Mouse (Mus musculus): Measurements from ENCODE around the gene Fchsd2. TPM values are rescaled to one million over a fixed set of nuclear protein-coding genes. Genes with fewer than 3 reads are reported as not detected.

Gene Fchsd2
- polyA plus RNA-seq, 1 experiment from 2014 or later: 33.2 TPM

DNA sequence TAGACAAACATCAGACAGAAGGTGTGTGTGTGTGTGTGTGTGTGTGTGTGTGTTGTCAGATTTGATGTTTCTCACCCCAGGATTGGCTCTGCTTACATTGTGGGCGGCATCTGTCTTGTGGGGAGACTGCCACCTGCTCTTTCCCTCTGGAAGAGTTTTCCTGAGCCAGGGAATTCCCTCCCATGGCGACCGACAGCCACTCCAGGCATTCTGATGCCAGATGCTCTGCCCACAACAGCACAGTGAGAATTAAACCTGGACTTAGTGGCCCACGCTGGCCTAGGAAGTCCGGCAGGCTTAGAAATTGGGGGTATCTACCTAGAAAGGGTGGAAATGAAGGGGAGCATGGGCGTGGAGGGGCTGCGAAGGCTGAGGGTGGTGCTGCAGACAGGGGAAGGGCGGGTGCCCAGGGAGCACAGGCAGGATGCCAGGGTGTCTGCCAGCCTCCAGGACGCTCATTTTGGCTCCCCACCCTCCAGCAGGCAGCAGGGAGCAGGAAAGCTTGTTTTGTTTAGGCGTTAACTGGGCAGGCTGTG lies 8.6 kb downstream of the Fchsd2 start:
- Histone ChIP-seq H3K36me3 (ENCODE audit: control insufficient read depth, insufficient read depth, low read length) (no peaks in the 10 kb centered on the region), H3K4me3 (ENCODE audit: low read depth, low read length) (no peak overlapping the region), H3K4me2 (ENCODE audit: low read depth, low read length, severe bottlenecking) (no peak overlapping the region), H3K9ac (ENCODE audit: low read length) (no peak overlapping the region), H3K27me3 (ENCODE audit: control insufficient read depth, insufficient read depth, low read length) (no peaks in the 10 kb centered on the region), H3K4me1 (replicated peaks; ENCODE audit: control insufficient read depth, insufficient read depth, low read length) (no peaks in the 10 kb centered on the region), H3K9me3 (ENCODE audit: control insufficient read depth, low read length) (no peaks in the 10 kb centered on the region), H3K27ac (ENCODE audit: low read depth, low read length) (no peak overlapping the region)
- no peak for ATAC-seq (replicated peaks; ENCODE audit: low FRiP score)
- DNase-seq (ENCODE audit: low spot score): no peak
- 61% methylated on average over 10 of the region's 10 CpGs for WGBS

DNA sequence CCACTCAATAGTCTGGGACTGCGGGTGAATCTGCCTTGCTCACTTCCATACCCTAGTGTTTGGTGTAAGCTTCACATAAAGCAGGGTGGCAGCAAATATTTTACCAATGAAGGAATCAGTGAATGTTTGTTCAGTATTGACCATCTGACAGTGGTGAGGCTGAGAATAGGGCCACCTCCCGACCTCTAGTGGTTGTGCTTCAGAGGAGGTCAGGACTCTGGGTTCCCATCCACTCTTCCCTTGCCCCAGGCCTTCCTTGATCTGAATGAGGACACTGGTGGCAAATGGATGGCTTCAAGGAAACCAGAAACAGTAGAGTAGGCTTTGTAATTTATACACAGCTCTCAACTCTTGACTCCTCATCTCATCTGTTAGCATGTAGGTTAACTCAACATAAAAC lies 14.0 kb downstream of the Fchsd2 start:
- Histone ChIP-seq H3K27ac (ENCODE audit: low read depth, low read length) (no peak overlapping the region), H3K4me3 (ENCODE audit: low read depth, low read length) (no peak overlapping the region), H3K4me1 (replicated peaks; ENCODE audit: control insufficient read depth, insufficient read depth, low read length) (peaks cover 7% of the 10 kb centered on the region; the same call in 1 of the 2 replicates), H3K27me3 (ENCODE audit: control insufficient read depth, insufficient read depth, low read length) (no peaks in the 10 kb centered on the region), H3K36me3 (ENCODE audit: control insufficient read depth, insufficient read depth, low read length) (peaks cover 3% of the 10 kb centered on the region; the same call in 1 of the 2 replicates), H3K4me2 (ENCODE audit: low read depth, low read length, severe bottlenecking) (no peak overlapping the region), H3K9me3 (ENCODE audit: control insufficient read depth, low read length) (no peaks in the 10 kb centered on the region), H3K9ac (ENCODE audit: low read length) (no peak overlapping the region)
- 60% methylated on average over 2 of the region's 2 CpGs for WGBS
- ATAC-seq (replicated peaks; ENCODE audit: low FRiP score): no peak
- no peak for DNase-seq (ENCODE audit: low spot score)

DNA sequence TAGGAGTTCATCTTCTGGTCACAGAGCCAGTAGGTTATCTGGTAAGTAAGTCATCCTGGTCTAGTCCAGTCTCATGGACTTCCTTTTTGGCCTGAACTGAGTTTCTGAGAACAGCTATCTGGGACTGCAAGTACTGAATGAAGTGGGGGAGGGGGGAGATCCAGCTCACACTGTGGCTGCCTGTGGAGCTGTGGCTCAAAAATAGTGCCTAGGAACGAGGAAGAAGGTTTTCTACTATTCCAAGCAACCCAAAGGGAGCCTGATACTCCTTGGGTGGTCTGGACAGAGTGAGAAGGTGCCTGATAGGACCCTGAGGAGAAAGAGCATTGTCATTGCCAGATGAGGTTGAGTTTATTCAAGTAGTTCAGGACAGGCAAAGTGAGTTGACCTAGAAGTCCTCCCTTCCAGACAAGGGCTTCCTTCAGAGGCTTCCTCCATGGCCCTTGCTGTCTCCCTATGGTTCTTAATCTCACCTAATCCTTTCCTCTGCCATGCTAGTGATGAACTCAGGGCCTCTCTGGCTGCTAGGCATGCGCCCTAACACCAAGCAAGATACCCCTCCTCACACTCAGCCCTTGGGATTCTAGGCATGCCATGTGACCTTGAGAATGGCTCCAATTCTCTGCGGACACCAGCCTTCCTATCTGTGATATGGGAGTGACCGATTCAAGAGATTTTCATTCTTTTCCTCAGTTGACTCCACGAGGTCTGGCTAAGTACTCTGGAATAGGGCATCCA lies 14.6 kb downstream of the Fchsd2 start:
- Histone ChIP-seq H3K4me1 (replicated peaks; ENCODE audit: control insufficient read depth, insufficient read depth, low read length) (peaks cover 7% of the 10 kb centered on the region; the same call in 1 of the 2 replicates), H3K27me3 (ENCODE audit: control insufficient read depth, insufficient read depth, low read length) (no peaks in the 10 kb centered on the region), H3K27ac (ENCODE audit: low read depth, low read length) (peak overlapping the region; percentile 98; the same call in 1 of the 2 replicates), H3K9me3 (ENCODE audit: control insufficient read depth, low read length) (no peaks in the 10 kb centered on the region), H3K9ac (ENCODE audit: low read length) (peak overlapping the region; percentile 93), H3K36me3 (ENCODE audit: control insufficient read depth, insufficient read depth, low read length) (peaks cover 3% of the 10 kb centered on the region; the same call in 1 of the 2 replicates), H3K4me2 (ENCODE audit: low read depth, low read length, severe bottlenecking) (peak overlapping the region; percentile 87), H3K4me3 (ENCODE audit: low read depth, low read length) (peak overlapping the region; percentile 88)
- no peak for DNase-seq (ENCODE audit: low spot score)
- ATAC-seq (replicated peaks; ENCODE audit: low FRiP score): peak; percentile 4
- 26% methylated on average over 5 of the region's 5 CpGs for WGBS

DNA sequence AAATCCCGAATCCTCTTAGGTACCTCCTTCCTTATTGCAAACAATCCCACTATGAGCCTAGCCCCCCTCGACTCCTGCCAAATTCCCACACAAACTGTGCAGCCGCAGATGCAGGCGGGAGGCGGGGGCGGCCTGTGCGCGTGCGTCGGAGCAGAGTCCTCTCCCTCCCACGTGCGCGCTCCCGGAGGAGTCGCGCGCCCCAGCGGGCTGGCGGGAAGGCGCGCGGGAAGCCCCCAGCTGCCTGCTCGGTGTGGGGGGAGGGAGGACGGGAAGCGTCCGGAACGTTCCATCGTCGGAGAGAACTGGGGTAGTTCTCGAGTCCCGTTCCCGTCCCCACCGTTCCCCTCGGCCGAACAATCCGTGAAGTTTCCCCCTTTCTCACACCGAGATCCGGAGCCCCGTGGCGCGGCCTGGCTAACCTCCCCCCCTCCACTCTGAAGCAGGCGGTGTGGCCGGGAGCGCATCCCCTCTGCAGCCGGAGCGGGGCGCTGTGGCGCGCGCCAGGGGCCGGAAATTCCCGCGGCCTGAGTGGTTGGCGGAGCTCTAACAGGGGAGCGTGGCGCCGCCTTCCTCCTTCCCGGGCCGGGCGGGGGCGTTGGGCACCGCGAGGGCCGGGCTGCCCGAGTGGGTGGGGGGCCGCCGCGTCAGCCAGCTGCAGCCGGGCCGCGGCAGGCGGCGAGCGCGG lies 15.4 kb downstream of the Fchsd2 start:
- Histone ChIP-seq H3K27me3 (ENCODE audit: control insufficient read depth, insufficient read depth, low read length) (no peaks in the 10 kb centered on the region), H3K27ac (ENCODE audit: low read depth, low read length) (peak overlapping the region; percentile 98), H3K9me3 (ENCODE audit: control insufficient read depth, low read length) (no peaks in the 10 kb centered on the region), H3K4me1 (replicated peaks; ENCODE audit: control insufficient read depth, insufficient read depth, low read length) (peaks cover 7% of the 10 kb centered on the region; the same call in 1 of the 2 replicates), H3K9ac (ENCODE audit: low read length) (peak overlapping the region; percentile 93), H3K36me3 (ENCODE audit: control insufficient read depth, insufficient read depth, low read length) (peaks cover 3% of the 10 kb centered on the region; the same call in 1 of the 2 replicates), H3K4me2 (ENCODE audit: low read depth, low read length, severe bottlenecking) (peak overlapping the region; percentile 87), H3K4me3 (ENCODE audit: low read depth, low read length) (peak overlapping the region; percentile 88)
- under 1% methylated on average over 65 of the region's 75 CpGs for WGBS
- ATAC-seq (replicated peaks; ENCODE audit: low FRiP score) (peak; percentile 96), DNase-seq (ENCODE audit: low spot score) (peak; percentile 100)

DNA sequence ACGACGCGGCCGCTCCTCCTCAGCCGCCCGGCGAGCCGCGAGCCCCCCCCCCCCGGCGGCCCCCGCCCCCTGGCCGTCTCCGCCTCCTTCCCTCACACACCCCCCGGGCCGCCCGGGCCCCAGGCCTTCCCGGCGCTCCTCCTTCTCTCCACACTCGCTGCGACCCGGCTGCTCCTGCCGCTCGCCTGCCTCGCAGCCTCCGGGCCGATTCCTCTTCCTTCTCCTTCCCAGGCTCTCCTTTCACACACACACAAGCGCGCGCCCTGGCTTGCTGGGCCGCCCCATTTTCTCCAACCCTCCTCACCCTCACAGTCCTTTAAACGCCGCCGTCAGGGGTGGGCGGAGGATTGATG lies 16.0 kb downstream of the Fchsd2 start:
- no peak for DNase-seq (ENCODE audit: low spot score)

DNA sequence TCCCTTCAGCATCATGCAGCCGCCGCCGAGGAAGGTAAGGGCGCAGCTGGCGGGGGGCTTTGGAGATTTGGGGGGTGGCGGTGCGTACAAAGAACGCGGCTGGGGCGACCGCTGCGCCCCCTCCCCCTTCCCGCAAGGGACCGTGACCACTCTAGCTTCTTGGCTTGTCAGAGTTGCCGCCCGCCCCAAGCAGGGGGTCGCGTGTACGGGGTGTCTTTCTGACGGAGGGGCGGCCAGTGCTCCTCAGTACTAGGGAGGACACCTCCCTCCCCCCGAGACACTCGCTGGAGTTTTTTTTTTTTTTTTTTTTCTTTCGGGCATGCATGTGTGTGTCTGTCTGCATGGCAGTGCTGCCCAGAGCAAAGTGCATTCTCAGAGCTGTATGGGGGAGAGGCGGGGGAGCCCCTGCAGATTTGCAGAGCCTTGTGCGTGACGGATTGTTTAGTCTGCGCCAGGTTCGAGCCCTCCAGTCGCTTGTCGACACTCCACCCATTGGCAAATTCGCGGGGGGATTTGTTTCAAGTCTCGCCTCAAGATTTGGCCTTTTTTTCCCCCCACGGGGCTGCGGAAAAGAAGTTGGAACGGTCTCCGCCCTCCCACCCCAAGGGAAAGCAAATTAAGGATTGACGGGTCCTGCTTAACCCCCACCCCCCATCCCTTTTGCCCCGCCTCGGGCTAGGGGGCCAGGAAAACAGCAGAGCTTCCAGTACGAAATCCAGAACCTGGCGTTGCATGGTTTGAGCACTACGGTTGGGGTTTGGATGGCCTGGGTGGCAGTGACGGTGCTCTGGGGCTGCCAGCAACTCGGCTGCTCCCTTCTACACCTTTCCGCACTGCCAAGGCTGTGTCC lies 16.6 kb downstream of the Fchsd2 start:
- Histone ChIP-seq H3K9me3 (ENCODE audit: control insufficient read depth, low read length) (no peaks in the 10 kb centered on the region), H3K27me3 (ENCODE audit: control insufficient read depth, insufficient read depth, low read length) (no peaks in the 10 kb centered on the region), H3K9ac (ENCODE audit: low read length) (peak overlapping the region; percentile 93), H3K4me3 (ENCODE audit: low read depth, low read length) (peak overlapping the region; percentile 88), H3K4me2 (ENCODE audit: low read depth, low read length, severe bottlenecking) (peak overlapping the region; percentile 87), H3K36me3 (ENCODE audit: control insufficient read depth, insufficient read depth, low read length) (peaks cover 6% of the 10 kb centered on the region), H3K4me1 (replicated peaks; ENCODE audit: control insufficient read depth, insufficient read depth, low read length) (peaks cover 7% of the 10 kb centered on the region; the same call in 1 of the 2 replicates), H3K27ac (ENCODE audit: low read depth, low read length) (peak overlapping the region; percentile 98)
- under 1% methylated on average over 45 of the region's 47 CpGs for WGBS
- DNase-seq (ENCODE audit: low spot score): peak; percentile 73
- ATAC-seq (replicated peaks; ENCODE audit: low FRiP score): peak; percentile 40

More for the DNA sequence above, 16.0 kb downstream of the Fchsd2 start:
- Histone ChIP-seq H3K9me3 (ENCODE audit: control insufficient read depth, low read length) (no peaks in the 10 kb centered on the region), H3K4me1 (replicated peaks; ENCODE audit: control insufficient read depth, insufficient read depth, low read length) (peaks cover 7% of the 10 kb centered on the region; the same call in 1 of the 2 replicates), H3K27ac (ENCODE audit: low read depth, low read length) (peak overlapping the region; percentile 98), H3K4me2 (ENCODE audit: low read depth, low read length, severe bottlenecking) (peak overlapping the region; percentile 87), H3K4me3 (ENCODE audit: low read depth, low read length) (peak overlapping the region; percentile 88), H3K9ac (ENCODE audit: low read length) (peak overlapping the region; percentile 93), H3K27me3 (ENCODE audit: control insufficient read depth, insufficient read depth, low read length) (no peaks in the 10 kb centered on the region), H3K36me3 (ENCODE audit: control insufficient read depth, insufficient read depth, low read length) (peaks cover 6% of the 10 kb centered on the region)
- under 1% methylated on average over 21 of the region's 35 CpGs for WGBS
- no peak; the same call in 1 of the 2 replicates for ATAC-seq (replicated peaks; ENCODE audit: low FRiP score)

DNA sequence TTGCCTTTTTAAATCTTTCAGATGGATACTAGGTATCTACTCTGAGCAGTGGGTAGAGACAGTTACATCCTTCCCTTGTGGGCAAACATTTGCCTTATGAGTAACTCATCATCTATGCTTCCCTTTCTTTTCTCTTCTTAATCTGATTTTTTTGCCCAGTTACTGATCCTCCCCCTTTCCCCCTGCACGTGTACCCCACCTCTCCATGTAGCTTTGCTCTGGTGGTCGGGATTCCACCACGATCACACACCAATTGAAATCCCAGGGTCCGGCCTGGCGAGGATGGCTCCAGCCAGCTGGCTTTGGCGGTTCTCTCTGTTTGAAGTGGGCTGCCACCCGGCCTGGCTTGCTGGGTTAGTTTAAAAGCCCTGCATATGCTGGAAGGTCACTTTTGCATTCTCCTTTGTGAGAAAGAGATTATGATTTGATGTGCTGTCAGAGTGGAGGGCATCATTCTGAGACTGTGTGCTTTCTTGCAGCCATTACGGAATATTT lies 17.2 kb downstream of the Fchsd2 start:
- peak; percentile 59 for DNase-seq (ENCODE audit: low spot score)
- H3K4me2 ChIP-seq (ENCODE audit: low read depth, low read length, severe bottlenecking): peak overlapping the region; percentile 87
- H3K27me3 ChIP-seq (ENCODE audit: control insufficient read depth, insufficient read depth, low read length): no peaks in the 10 kb centered on the region
- H3K27ac ChIP-seq (ENCODE audit: low read depth, low read length): peak overlapping the region; percentile 98
- H3K9ac ChIP-seq (ENCODE audit: low read length): peak overlapping the region; percentile 93
- H3K4me1 ChIP-seq (replicated peaks; ENCODE audit: control insufficient read depth, insufficient read depth, low read length): peaks cover 7% of the 10 kb centered on the region; the same call in 1 of the 2 replicates
- no peaks in the 10 kb centered on the region for H3K9me3 ChIP-seq (ENCODE audit: control insufficient read depth, low read length)
- peaks cover 6% of the 10 kb centered on the region for H3K36me3 ChIP-seq (ENCODE audit: control insufficient read depth, insufficient read depth, low read length)
- ATAC-seq (replicated peaks; ENCODE audit: low FRiP score): no peak
- peak overlapping the region; percentile 88 for H3K4me3 ChIP-seq (ENCODE audit: low read depth, low read length)
- 11% methylated on average over 8 of the region's 8 CpGs for WGBS

DNA sequence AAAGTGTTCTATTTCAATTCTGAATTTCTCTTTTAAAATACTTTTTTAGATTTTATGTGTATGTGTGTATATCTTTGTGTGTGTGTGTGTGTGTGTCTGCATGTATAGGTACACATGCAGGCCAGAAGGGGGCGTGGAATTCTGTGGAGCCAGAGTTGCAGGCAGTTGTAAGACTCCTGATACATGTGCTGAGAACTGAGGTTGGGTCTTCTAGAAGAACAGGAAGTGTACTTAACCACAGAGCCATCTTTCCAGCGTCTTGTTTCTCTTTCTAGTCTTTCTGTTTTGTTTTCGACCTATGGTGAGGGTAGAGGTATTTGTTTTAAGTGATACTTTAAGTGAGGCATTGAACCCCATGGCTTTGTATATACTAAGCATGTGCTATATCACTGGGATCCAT lies 20.7 kb downstream of the Fchsd2 start:
- 93% methylated on average over 3 of the region's 3 CpGs for WGBS

More for the DNA sequence above, 20.7 kb downstream of the Fchsd2 start:
- no peak overlapping the region for H3K4me3 ChIP-seq (ENCODE audit: low read depth, low read length)
- no peak overlapping the region for H3K4me2 ChIP-seq (ENCODE audit: low read depth, low read length, severe bottlenecking)
- H3K9me3 ChIP-seq (ENCODE audit: control insufficient read depth, low read length): no peaks in the 10 kb centered on the region
- H3K27ac ChIP-seq (ENCODE audit: low read depth, low read length): no peak overlapping the region
- H3K36me3 ChIP-seq (ENCODE audit: control insufficient read depth, insufficient read depth, low read length): peaks cover 11% of the 10 kb centered on the region
- no peak overlapping the region for H3K9ac ChIP-seq (ENCODE audit: low read length)
- H3K27me3 ChIP-seq (ENCODE audit: control insufficient read depth, insufficient read depth, low read length): no peaks in the 10 kb centered on the region
- H3K4me1 ChIP-seq (replicated peaks; ENCODE audit: control insufficient read depth, insufficient read depth, low read length): 0 out of 2 replicates have a peak, but pooled peaks cover 2% of the 10 kb centered on the region
- no peak for ATAC-seq (replicated peaks; ENCODE audit: low FRiP score)
- no peak for DNase-seq (ENCODE audit: low spot score)
